In genomic region chr5:122000381-122000780, GRCm38 (mm10) we compare ENCODE assay signal across 11 mouse cellular contexts. TPM values are rescaled to one million over a fixed set of nuclear protein-coding genes. Genes with fewer than 3 reads are reported as not detected.
DNase-seq lines count a peak whose midpoint lies in the region; ATAC-seq and TF ChIP-seq lines count a peak whose summit lies in the region.
"Had no signal": no experiment of that assay in that cellular context is flagged by ENCODE, and none has a peak within 500 bp of the region (broad histone marks: within the 10 kb centered on the region; RNA-seq: fewer than 3 reads in every experiment).

No protein-coding gene starts in this region.

- no peak overlapping the region for H3K4me2 ChIP-seq in intestine, postnatal 0 days (replicated peaks; ENCODE audit: low read depth)
- H3K4me2 ChIP-seq: liver, embryonic 15.5 days had no signal

- H3K27me3 ChIP-seq in heart, adult 2 months (ENCODE audit: control insufficient read depth, insufficient read depth, low read length), result no peaks in the 10 kb centered on the region
- 0 out of 2 replicates have a peak, but pooled peaks cover 6% of the 10 kb centered on the region for H3K27me3 ChIP-seq in heart, embryonic 10.5 days (ENCODE audit: insufficient read depth, poor library complexity, severe bottlenecking)
- H3K27me3 ChIP-seq in intestine, postnatal 0 days (replicated peaks; ENCODE audit: control insufficient read depth, insufficient read depth, low read length), result no peaks in the 10 kb centered on the region
- H3K27me3 ChIP-seq: liver, embryonic 15.5 days had no signal

- 63% methylated on average over 16 of the region's 16 CpGs for WGBS in heart, adult 2 months
- WGBS in heart, embryonic 10.5 days, result 88% methylated on average over 16 of the region's 16 CpGs
- 88% methylated on average over 16 of the region's 16 CpGs for WGBS in intestine, postnatal 0 days

- H3K4me3 ChIP-seq in heart, adult 2 months, result no peak overlapping the region
- no peak overlapping the region for H3K4me3 ChIP-seq in heart, embryonic 10.5 days
- H3K4me3 ChIP-seq in intestine, postnatal 0 days (ENCODE audit: low read depth, low read length), result no peak overlapping the region
- H3K4me3 ChIP-seq: erythroblast, embryonic 14.5 days; liver, embryonic 15.5 days; myocyte had no signal

- intact Hi-C loops in heart, adult 2 months (cut with DNase I), result loop anchor here (5.0 kb wide), 1 partner anchor 47 kb away; no protein-coding TSS in a partner anchor

- H3K79me2 ChIP-seq in heart, adult 2 months (replicated peaks; ENCODE audit: control insufficient read depth, insufficient read depth, low read length), result no peaks in the 10 kb centered on the region

- peak; percentile 72; the same call in 1 of the 2 replicates for TF ChIP-seq EP300 in heart, adult 2 months (IDR thresholded peaks at IDR 0.05; ENCODE audit: insufficient read depth, low read depth, low read length)

- ATAC-seq in intestine, postnatal 0 days, result no peak
- ATAC-seq in erythroid progenitor cell, adult 5-6 weeks (replicated peaks; ENCODE audit: low FRiP score, poor library complexity, severe bottlenecking), result no peak

- H3K9ac ChIP-seq in heart, adult 2 months (ENCODE audit: low read depth, low read length), result no peak overlapping the region
- no peak overlapping the region for H3K9ac ChIP-seq in intestine, postnatal 0 days (ENCODE audit: low read depth, low read length)
- H3K9ac ChIP-seq: liver, embryonic 15.5 days had no signal

- peak overlapping the region; percentile 82 for H3K27ac ChIP-seq in heart, adult 2 months
- H3K27ac ChIP-seq in heart, embryonic 10.5 days, result no peak overlapping the region
- no peak overlapping the region for H3K27ac ChIP-seq in intestine, postnatal 0 days (ENCODE audit: low read depth, low read length)
- H3K27ac ChIP-seq: liver, embryonic 15.5 days had no signal

- peak; percentile 62 to 82 for DNase-seq in heart, adult 2 months
- no peak for DNase-seq in heart, embryonic 10.5 days (ENCODE audit: low spot score)
- peak; percentile 57 to 64 for DNase-seq in right cerebral cortex, postnatal 10 days (ENCODE audit: low spot score in 2 of 2)
- no peak for DNase-seq in right cerebral cortex, adult 2 months (ENCODE audit: low spot score in 2 of 2)
- peak; percentile 63 for DNase-seq in gastrocnemius, postnatal 25 days
- DNase-seq: adrenal gland, postnatal 36 days had no signal

- H3K9me3 ChIP-seq in heart, embryonic 10.5 days, result no peaks in the 10 kb centered on the region
- no peaks in the 10 kb centered on the region for H3K9me3 ChIP-seq in intestine, postnatal 0 days (ENCODE audit: control insufficient read depth)
- H3K9me3 ChIP-seq: liver, embryonic 15.5 days had no signal

- no peak for TF ChIP-seq POLR2A in heart, adult 2 months (IDR thresholded peaks at IDR 0.05; ENCODE audit: insufficient read depth, low read depth, low read length)

- H3K4me1 ChIP-seq in heart, adult 2 months (ENCODE audit: control insufficient read depth, insufficient read depth, low read length), result peaks cover 4% of the 10 kb centered on the region; the same call in 1 of the 2 replicates
- peaks cover 41% of the 10 kb centered on the region for H3K4me1 ChIP-seq in heart, embryonic 10.5 days
- H3K4me1 ChIP-seq in intestine, postnatal 0 days (replicated peaks; ENCODE audit: control insufficient read depth, insufficient read depth, low read length), result no peaks in the 10 kb centered on the region

- no peak for TF ChIP-seq CTCF in heart, adult 2 months (IDR thresholded peaks at IDR 0.05)
- no peak for TF ChIP-seq CTCF in intestine, postnatal 0 days (IDR thresholded peaks at IDR 0.05; ENCODE audit: low read depth)

- no peaks in the 10 kb centered on the region for H3K36me3 ChIP-seq in heart, adult 2 months (ENCODE audit: control insufficient read depth, insufficient read depth, low read length)
- H3K36me3 ChIP-seq in heart, embryonic 10.5 days, result no peaks in the 10 kb centered on the region
- no peaks in the 10 kb centered on the region for H3K36me3 ChIP-seq in intestine, postnatal 0 days (ENCODE audit: control insufficient read depth, insufficient read depth)
- H3K36me3 ChIP-seq: liver, embryonic 15.5 days had no signal

RNA-seq across cellular contexts. Expression of gene Cux2, which starts 49.5 kb away (rescaled TPM):
- 10 to 100 TPM; 18.1 to 18.4 TPM for total RNA-seq in heart, adult 2 months (2021)
- 11.4 and 16.7 TPM in 2 replicates for polyA plus RNA-seq in heart, adult 2 months (2012; rRNA removed)
- polyA plus RNA-seq in heart, embryonic 10.5 days (2016; fragmentation: Nextera tagmentation; extraction: Ambion mirVana), result 6.6 and 8.0 TPM in 2 replicates
- 1 to 10 TPM; 1.8 to 6.9 TPM for total RNA-seq in gastrocnemius, postnatal 25 days (2021)
- polyA plus RNA-seq in intestine, postnatal 0 days (2015; fragmentation: Nextera tagmentation; extraction: Ambion mirVana), result 1.5 and 1.9 TPM in 2 replicates
- total RNA-seq in erythroid progenitor cell, adult 5-6 weeks (2015; ENCODE audit: low replicate concordance), result not detected in 2 replicates
- not detected in 2 replicates for total RNA-seq in erythroid progenitor cell, adult 5-6 weeks (2017; ENCODE audit: low replicate concordance)

Comparison
In these comparisons a context has a peak if more than half of its experiments do, and no peak if none do; other contexts are left out.
1. DNase-seq: peak in heart, adult 2 months (2 of 2), right cerebral cortex, postnatal 10 days (2 of 2) and gastrocnemius, postnatal 25 days (single experiment); none in heart, embryonic 10.5 days (single experiment) and right cerebral cortex, adult 2 months (0 of 2).